Mouse (Mus musculus): Measurements from ENCODE around the gene Serp2. TPM values are rescaled to one million over a fixed set of nuclear protein-coding genes. Genes with fewer than 3 reads are reported as not detected.
A peak's percentile ranks its signal among the peaks of the same experiment; 100 is the strongest.

Serp2 gene
- polyA plus RNA-seq, 1 experiment from 2014 or later, result 7.5 TPM

- Histone ChIP-seq H3K27me3 (replicated peaks; ENCODE audit: control insufficient read depth, insufficient read depth, low read length) (no peaks in the 10 kb centered on the region), H3K4me2 (replicated peaks; ENCODE audit: low read depth) (no peak overlapping the region), H3K9ac (ENCODE audit: low read depth, low read length) (no peak overlapping the region), H3K4me3 (ENCODE audit: low read depth, low read length) (no peak overlapping the region), H3K27ac (ENCODE audit: low read depth, low read length) (no peak overlapping the region), H3K36me3 (ENCODE audit: control insufficient read depth, insufficient read depth) (no peaks in the 10 kb centered on the region), H3K4me1 (replicated peaks; ENCODE audit: control insufficient read depth, insufficient read depth, low read length) (no peaks in the 10 kb centered on the region), H3K9me3 (ENCODE audit: control insufficient read depth) (no peaks in the 10 kb centered on the region)
- ATAC-seq, result peak; percentile 36; the same call in 1 of the 2 replicates
- TF ChIP-seq CTCF (IDR thresholded peaks at IDR 0.05; ENCODE audit: low read depth), result no peak
- WGBS, result 64% methylated on average over 2 of the region's 2 CpGs
Measured at GRCm38 (mm10) chr14:76579660-76580061, 23.0 kb upstream of the Serp2 start.

- no peak for ATAC-seq
- H3K9ac ChIP-seq (ENCODE audit: low read depth, low read length), result no peak overlapping the region
- H3K4me2 ChIP-seq (replicated peaks; ENCODE audit: low read depth), result no peak overlapping the region
- TF ChIP-seq CTCF (IDR thresholded peaks at IDR 0.05; ENCODE audit: low read depth), result no peak
- H3K9me3 ChIP-seq (ENCODE audit: control insufficient read depth), result no peaks in the 10 kb centered on the region
- no peak overlapping the region for H3K27ac ChIP-seq (ENCODE audit: low read depth, low read length)
- no peaks in the 10 kb centered on the region for H3K4me1 ChIP-seq (replicated peaks; ENCODE audit: control insufficient read depth, insufficient read depth, low read length)
- no peaks in the 10 kb centered on the region for H3K36me3 ChIP-seq (ENCODE audit: control insufficient read depth, insufficient read depth)
- H3K27me3 ChIP-seq (replicated peaks; ENCODE audit: control insufficient read depth, insufficient read depth, low read length), result no peaks in the 10 kb centered on the region
- no peak overlapping the region for H3K4me3 ChIP-seq (ENCODE audit: low read depth, low read length)
- 71% methylated on average over 2 of the region's 2 CpGs for WGBS
Measured at GRCm38 (mm10) chr14:76577840-76578239, 21.2 kb upstream of the Serp2 start.

- no peaks in the 10 kb centered on the region; the same call in 1 of the 2 replicates for H3K4me1 ChIP-seq (replicated peaks; ENCODE audit: control insufficient read depth, insufficient read depth, low read length)
- no peak overlapping the region for H3K27ac ChIP-seq (ENCODE audit: low read depth, low read length)
- H3K4me2 ChIP-seq (replicated peaks; ENCODE audit: low read depth), result no peak overlapping the region
- 50% methylated on average over 7 of the region's 7 CpGs for WGBS
- ATAC-seq, result 0 out of 2 replicates have a peak, but pooled peaks have one; percentile 54
- no peaks in the 10 kb centered on the region for H3K27me3 ChIP-seq (replicated peaks; ENCODE audit: control insufficient read depth, insufficient read depth, low read length)
- no peaks in the 10 kb centered on the region for H3K36me3 ChIP-seq (ENCODE audit: control insufficient read depth, insufficient read depth)
- H3K9ac ChIP-seq (ENCODE audit: low read depth, low read length), result no peak overlapping the region
- H3K9me3 ChIP-seq (ENCODE audit: control insufficient read depth), result no peaks in the 10 kb centered on the region
- TF ChIP-seq CTCF (IDR thresholded peaks at IDR 0.05; ENCODE audit: low read depth), result no peak
- H3K4me3 ChIP-seq (ENCODE audit: low read depth, low read length), result no peak overlapping the region
Measured at GRCm38 (mm10) chr14:76570292-76570691, 13.6 kb upstream of the Serp2 start.

GRCm38 (mm10) chr14:76569271-76569961 is 12.7 kb upstream of the Serp2 start:
- TF ChIP-seq CTCF (IDR thresholded peaks at IDR 0.05; ENCODE audit: low read depth), result no peak
- no peaks in the 10 kb centered on the region; the same call in 1 of the 2 replicates for H3K4me1 ChIP-seq (replicated peaks; ENCODE audit: control insufficient read depth, insufficient read depth, low read length)

GRCm38 (mm10) chr14:76568548-76568947 is 11.9 kb upstream of the Serp2 start:
- no peaks in the 10 kb centered on the region for H3K9me3 ChIP-seq (ENCODE audit: control insufficient read depth)
- H3K36me3 ChIP-seq (ENCODE audit: control insufficient read depth, insufficient read depth), result no peaks in the 10 kb centered on the region
- no peaks in the 10 kb centered on the region; the same call in 1 of the 2 replicates for H3K4me1 ChIP-seq (replicated peaks; ENCODE audit: control insufficient read depth, insufficient read depth, low read length)
- ATAC-seq, result no peak
- no peak overlapping the region for H3K4me2 ChIP-seq (replicated peaks; ENCODE audit: low read depth)
- TF ChIP-seq CTCF (IDR thresholded peaks at IDR 0.05; ENCODE audit: low read depth), result no peak
- no peaks in the 10 kb centered on the region for H3K27me3 ChIP-seq (replicated peaks; ENCODE audit: control insufficient read depth, insufficient read depth, low read length)
- WGBS, result 72% methylated on average over 9 of the region's 9 CpGs
- H3K4me3 ChIP-seq (ENCODE audit: low read depth, low read length), result no peak overlapping the region
- H3K9ac ChIP-seq (ENCODE audit: low read depth, low read length), result no peak overlapping the region
- H3K27ac ChIP-seq (ENCODE audit: low read depth, low read length), result no peak overlapping the region

More at GRCm38 (mm10) chr14:76569271-76569961, 12.7 kb upstream of the Serp2 start:
- no peak overlapping the region for H3K4me3 ChIP-seq (ENCODE audit: low read depth, low read length)
- no peaks in the 10 kb centered on the region for H3K9me3 ChIP-seq (ENCODE audit: control insufficient read depth)
- H3K27me3 ChIP-seq (replicated peaks; ENCODE audit: control insufficient read depth, insufficient read depth, low read length), result no peaks in the 10 kb centered on the region
- no peak overlapping the region for H3K27ac ChIP-seq (ENCODE audit: low read depth, low read length)
- no peaks in the 10 kb centered on the region for H3K36me3 ChIP-seq (ENCODE audit: control insufficient read depth, insufficient read depth)
- ATAC-seq, result no peak
- no peak overlapping the region for H3K9ac ChIP-seq (ENCODE audit: low read depth, low read length)
- WGBS, result 21% methylated on average over 9 of the region's 9 CpGs
- no peak overlapping the region for H3K4me2 ChIP-seq (replicated peaks; ENCODE audit: low read depth)

GRCm38 (mm10) chr14:76567280-76567679 is 10.6 kb upstream of the Serp2 start:
- Histone ChIP-seq H3K4me3 (ENCODE audit: low read depth, low read length) (no peak overlapping the region), H3K4me2 (replicated peaks; ENCODE audit: low read depth) (no peak overlapping the region), H3K36me3 (ENCODE audit: control insufficient read depth, insufficient read depth) (no peaks in the 10 kb centered on the region), H3K4me1 (replicated peaks; ENCODE audit: control insufficient read depth, insufficient read depth, low read length) (no peaks in the 10 kb centered on the region; the same call in 1 of the 2 replicates), H3K27me3 (replicated peaks; ENCODE audit: control insufficient read depth, insufficient read depth, low read length) (no peaks in the 10 kb centered on the region), H3K27ac (ENCODE audit: low read depth, low read length) (no peak overlapping the region), H3K9me3 (ENCODE audit: control insufficient read depth) (no peaks in the 10 kb centered on the region), H3K9ac (ENCODE audit: low read depth, low read length) (no peak overlapping the region)
- TF ChIP-seq CTCF (IDR thresholded peaks at IDR 0.05; ENCODE audit: low read depth), result no peak
- peak; percentile 80 for ATAC-seq
- WGBS, result 30% methylated on average over 1 of the region's 1 CpGs

Measured in intestine, postnatal 0 days (tissue).